Mouse (Mus musculus) heart, postnatal 36 days (tissue): ENCODE measurements around the gene BC067074. TPM values are rescaled to one million over a fixed set of nuclear protein-coding genes. Genes with fewer than 3 reads are reported as not detected.
"Not testable (repeated sequence)": the region's sequence is repeated elsewhere in the genome, so short reads cannot be mapped to it uniquely, and the experiment has no call there.

Experiments used
- DNase-seq, 2 experiments: peaks; one replicate each; pipeline ENCODE4 v3.0.0; 2021 to 2022
- intact Hi-C: fragments of 180-260 bp; cut with DNase I; formaldehyde crosslinking; loops from one replicate; pipeline ENCODE4 v1.15.1; 2025
- total RNA-seq, 2 experiments: library from RNA; stranded (reverse); gene quantifications; 2 replicates each; pipeline ENCODE4 v1.2.3; 2021

Gene BC067074
- total RNA-seq: 1 to 10 TPM; 1.7 to 2.4 TPM

DNA sequence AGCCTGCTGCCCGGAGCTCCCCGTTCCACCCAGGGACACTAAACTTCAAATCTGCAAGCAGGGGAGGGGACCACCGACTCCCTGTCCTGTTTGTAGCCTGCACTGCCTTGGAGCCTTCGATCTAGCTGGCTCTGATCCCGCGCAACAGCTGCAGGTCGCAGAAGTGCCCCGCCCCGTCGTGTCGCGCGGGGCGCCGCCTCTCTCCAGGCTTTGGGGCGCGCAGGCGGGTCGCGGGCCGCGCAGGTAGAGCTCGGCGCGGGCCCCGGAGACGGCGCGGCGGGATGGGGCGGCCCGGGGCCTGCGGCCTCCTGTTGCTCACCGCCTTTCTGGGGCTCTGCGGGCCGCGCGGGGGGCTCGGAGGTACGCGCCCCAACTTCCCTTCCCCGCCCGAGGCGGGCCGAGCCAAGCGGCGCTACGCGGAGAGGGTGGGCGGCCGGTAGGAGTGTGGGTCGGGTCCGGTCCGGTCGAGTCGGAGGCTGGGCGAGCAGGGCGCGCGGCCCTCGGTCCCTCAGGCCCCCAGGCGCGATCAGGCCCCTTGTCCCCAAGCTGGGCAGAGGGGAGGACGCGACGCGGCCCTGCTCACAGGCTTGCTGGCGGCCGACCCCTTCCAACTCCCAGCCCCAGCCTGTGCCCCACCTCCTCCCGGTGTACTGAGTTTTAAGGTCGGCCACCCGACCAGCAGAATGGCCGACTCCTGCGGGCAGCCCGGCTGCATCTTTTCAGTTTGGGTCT is at the start of gene BC067074:
BC067074 (plus strand) TSS at position 185 of the 732 bp plus-strand sequence.
- intact Hi-C loops: no loop called here
- DNase-seq: peak; percentile 8 to 17

DNA sequence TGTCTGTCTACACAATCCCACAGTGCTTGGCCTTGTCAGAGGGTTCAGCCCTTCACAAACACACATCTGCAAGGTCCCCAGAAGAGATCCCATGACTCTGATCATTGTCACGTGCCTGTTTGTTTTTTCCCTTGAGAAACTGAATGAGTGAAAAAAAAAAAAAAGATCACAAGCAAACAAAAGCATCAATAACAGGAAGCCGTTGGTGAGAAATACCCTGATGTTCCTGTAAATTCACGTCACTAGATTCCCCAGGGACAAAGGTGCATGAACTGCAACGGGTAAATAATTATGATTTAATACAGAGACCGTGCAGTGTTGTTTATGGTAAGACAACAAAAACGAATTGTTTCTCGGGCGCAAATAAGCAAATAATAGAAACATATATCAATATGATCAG is 47.9 kb upstream of the BC067074 start:
- no peak for DNase-seq
- intact Hi-C loops: no loop called here

DNA sequence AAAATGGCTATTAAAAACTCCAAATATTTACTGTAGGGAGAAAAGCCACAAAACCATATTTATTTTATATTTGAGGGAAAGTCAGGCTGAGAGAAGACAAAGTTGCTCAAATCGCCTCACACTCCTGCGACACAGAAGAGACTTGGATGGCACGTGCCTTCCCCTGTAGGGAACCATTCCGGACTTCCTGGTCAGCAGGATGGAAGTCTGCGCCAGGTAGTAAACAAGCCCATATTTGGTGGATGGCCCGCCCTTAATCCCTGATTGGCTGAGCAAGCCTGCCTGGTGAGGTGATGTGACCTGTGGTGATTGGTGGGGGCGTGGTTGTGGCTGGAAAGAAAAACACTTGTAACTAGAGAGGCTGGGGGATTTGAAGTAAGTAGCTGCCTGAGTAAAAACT is 40.4 kb upstream of the BC067074 start:
- intact Hi-C loops, DNase-seq: not testable (repeated sequence)

DNA sequence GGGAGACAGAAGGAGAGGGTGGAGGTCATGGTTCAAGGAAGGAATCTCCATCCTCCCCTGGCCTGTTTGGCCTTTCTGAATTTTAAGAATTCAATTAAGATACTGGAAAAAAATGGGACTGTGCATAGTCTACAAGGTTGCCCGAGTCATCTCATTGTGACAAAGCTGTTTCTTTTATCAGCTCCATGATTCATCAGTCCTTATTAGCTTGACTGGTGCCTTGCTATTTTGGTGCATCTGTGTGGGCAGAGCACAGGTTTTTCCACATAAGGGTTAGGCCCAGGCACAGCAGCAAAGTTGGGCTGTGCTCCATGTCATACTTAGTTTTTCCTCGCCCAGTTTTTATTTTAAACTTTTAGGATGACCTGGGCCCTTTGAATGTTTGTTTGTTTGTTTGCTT is 36.2 kb upstream of the BC067074 start:
- DNase-seq: no peak
- intact Hi-C loops: no loop called here

DNA sequence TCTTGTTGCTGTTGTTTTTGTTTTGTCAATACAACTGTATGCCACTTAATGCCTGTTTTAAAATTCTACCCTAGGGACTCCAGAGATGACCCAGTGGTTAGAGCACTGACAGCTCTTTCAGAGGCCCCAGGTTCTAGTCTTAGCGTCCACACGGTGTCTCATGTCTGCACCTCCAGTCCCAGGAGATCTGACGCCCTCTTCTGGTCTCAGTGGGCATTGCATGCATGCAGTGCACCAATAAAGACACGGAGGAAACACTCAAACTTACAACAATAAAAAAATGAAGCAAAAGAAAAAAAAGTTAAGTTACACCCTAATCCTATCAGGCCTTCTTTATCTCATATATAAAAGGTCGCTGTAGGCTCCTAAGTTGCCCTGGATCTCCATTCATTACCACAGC is 35.8 kb upstream of the BC067074 start:
- no peak for DNase-seq
- intact Hi-C loops: no loop called here

DNA sequence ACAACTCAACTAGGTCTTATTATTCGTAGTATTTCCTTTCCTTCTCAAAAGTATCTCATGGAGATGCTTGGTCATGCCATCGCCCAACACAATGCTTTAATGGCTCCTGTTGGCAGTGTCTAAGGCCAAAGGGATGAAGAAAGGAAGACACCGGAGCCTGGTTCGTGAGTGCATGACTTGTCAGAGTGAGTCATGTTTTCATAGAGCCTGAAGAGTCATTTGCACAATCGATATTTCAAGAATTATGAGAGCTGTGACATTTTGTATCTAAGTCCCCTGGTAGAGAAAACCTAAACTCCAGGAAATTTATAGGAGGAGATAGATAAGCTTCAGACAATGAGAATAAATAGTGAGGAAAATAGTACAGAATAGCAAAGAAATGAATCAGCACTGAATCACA is 33.7 kb upstream of the BC067074 start:
- no peak for DNase-seq

DNA sequence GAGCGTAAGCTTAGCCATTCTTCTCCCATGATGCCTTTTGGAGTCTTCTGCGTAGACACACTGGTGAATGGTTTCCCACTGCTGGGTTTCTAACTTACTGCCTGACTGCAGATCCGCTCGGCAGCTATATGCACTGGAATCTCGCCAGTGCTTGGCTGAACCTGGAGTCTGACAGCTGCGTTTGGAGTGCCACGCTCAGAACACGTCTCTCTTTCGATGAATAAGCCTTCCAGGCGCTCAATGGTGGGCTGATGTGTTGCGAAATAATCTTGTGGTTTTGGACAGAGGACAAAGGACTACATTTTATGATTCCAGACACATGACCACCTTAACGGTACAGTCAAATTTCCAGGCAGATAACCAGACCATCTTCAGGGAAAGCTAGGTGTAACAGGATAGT is 30.1 kb upstream of the BC067074 start:
- intact Hi-C loops: no loop called here

More for the DNA sequence above, 33.7 kb upstream of the BC067074 start:
- intact Hi-C loops: no loop called here

DNA sequence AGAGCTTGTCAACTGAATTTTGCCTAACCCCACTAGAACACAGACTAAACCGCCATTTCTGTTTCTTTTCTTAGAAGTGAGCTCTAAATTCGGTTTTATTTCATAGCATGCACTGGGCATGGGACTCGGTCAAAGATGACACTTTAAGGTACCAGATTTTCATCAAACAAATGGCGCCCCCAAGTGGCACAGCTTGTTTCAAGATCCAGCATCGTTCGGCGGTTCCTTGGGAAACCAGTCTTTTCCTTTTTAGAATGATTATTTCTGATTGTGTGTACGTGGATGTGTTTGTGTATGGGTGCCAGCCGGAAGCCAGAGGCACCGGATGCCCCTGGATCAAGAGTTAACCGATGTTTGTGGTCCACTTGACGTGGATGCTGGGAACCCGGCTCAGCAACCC is 27.7 kb upstream of the BC067074 start:
- peak; percentile 36 to 61 for DNase-seq
- intact Hi-C loops: loop anchor here (5.0 kb wide), 3 partner anchors 38 to 602 kb away; partner anchors contain the start of genes Gzmk and Snx18

More for the DNA sequence above, 30.1 kb upstream of the BC067074 start:
- DNase-seq: no peak

DNA sequence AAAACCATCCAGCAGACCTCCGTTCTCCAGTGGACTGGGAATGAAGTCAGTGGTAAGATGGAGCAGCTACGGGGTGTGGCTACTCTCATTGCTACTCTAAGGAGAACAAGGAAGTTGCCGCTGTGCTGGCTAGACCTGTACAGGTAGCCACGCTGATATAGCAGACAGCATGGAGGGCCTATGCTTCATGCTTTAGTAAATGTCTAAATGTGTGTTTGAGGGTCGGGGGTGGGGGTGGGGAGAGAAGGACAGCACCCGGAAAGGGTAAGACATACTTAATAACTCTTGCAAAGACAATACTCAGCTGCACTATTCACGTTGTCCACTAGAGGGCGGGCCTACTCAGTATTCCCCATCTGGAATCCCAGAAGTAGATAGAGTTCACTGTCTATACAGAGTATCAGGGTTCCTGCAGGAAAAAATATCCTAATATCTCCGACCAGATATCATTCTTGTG is 26.4 kb upstream of the BC067074 start:
- DNase-seq: peak; percentile 73 to 81

DNA sequence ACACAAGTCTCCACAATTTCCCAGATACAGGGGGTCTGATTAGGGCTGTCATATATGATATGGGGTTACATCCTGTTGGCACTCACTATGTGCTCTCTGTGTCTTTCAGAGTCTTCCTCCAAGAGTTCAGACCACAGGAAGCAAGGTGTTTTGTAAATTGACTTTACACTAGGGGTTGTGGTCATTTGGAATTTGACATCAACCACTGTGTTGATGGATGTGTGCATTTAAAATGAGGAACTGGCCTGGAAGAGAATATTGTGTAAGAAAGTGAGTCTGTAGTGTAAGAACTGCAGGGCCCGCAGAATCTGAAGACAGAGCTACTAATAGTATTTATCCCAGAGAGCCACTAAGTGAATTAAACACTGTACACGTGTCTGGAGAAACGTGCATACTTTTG is 25.8 kb upstream of the BC067074 start:
- no peak for DNase-seq

More for the DNA sequence above, 26.4 kb upstream of the BC067074 start:
- intact Hi-C loops: loop anchor here (1.0 to 5.0 kb wide), 4 partner anchors 39 to 601 kb away; partner anchors contain the start of genes Gpx8, Gzmk and Snx18

DNA sequence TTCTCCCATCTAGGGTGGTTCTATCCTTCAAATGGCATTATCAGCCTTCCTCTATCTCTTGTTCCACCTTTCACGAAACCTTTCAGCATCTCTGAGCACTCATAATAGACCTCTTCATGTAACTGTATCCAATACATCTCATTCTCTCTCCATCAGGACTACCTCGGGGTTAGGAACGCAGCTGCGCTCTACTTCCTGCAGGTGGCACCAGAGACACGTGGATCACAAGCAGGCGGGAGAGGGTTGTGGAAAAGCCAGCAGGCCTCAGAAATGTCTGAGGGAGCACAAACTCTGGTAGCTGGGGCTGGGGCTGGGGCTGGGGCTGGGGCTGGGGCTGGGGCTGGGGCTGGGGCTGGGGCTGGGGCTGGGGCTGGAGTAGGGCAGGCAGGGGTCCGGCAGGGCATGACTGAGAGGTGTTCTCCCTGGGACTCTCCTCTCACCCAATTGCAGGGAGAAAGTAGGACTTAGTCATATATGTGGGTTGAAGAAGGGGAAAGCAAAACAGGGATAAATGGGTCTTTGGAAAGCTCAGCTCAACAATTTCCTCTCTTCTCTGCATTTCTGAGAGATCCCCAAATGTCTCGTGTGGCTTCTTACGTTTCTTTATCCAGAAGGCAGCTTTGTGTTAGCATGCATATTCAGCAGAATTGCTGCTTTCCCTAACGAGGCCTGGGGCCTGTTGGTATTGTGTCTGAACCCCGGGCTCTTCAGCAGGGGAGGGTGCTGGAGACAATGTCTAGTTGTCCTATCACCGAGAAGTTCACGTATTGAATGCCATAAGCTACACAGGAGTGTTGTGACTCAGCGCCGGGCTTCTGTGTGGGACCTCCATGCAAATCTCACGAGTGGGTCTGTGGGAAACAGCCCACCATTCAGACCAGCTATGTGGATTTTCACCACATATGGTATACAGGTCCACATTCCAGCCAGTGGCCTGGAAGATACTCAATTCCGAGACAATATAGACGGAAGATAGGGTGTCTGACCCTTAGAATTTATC is 22.9 kb upstream of the BC067074 start:
- DNase-seq: peak; percentile 76 to 77
- intact Hi-C loops: loop anchor here (5.0 kb wide), 4 partner anchors 43 to 597 kb away; partner anchors contain the start of genes Gzmk and Snx18

More for the DNA sequence above, 25.8 kb upstream of the BC067074 start:
- intact Hi-C loops: loop anchor here (1.0 to 5.0 kb wide), 4 partner anchors 40 to 600 kb away; partner anchors contain the start of genes Gzmk and Snx18

DNA sequence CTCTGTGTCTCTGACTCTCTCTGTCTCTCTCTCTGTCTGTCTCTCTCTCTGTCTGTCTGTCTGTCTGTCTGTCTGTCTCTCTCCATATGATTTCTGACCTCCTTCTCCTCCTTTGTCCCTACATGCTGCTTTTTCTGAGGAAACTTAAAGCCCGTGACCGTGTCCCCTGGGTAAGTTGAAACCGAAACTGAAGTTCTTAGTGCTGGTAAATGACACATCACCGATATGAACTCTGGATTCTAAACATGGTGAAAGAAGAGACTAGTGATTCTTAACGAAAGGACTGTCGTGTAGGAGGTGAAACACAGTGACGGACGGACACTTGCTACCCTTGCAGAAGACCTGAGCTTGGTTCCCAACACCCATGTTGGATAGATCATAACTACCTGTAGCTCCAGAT is 21.8 kb upstream of the BC067074 start:
- intact Hi-C loops: loop anchor here (5.0 kb wide), 1 partner anchor 371 kb away; no protein-coding TSS in a partner anchor
- DNase-seq: no peak

DNA sequence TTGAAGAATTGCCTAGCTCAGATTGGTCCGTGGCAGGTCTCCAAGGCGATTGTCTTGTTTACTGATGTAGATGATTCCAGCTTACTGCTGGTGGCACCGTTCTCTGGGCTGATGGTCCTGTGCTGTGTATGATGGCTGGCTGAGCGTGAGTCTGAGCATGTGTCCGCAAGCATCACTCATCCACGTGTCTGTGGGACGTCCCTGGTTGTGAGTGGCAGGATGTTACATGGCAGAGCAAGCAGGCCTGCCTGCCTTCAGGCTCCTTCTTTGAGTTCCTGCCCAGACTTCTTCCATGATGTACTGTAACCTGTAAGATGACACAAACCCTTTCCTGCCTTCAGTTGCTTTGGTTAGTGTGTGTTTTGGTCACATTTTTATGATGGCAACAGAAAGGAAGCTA is 5.8 kb upstream of the BC067074 start:
- intact Hi-C loops: no loop called here
- DNase-seq: no peak

DNA sequence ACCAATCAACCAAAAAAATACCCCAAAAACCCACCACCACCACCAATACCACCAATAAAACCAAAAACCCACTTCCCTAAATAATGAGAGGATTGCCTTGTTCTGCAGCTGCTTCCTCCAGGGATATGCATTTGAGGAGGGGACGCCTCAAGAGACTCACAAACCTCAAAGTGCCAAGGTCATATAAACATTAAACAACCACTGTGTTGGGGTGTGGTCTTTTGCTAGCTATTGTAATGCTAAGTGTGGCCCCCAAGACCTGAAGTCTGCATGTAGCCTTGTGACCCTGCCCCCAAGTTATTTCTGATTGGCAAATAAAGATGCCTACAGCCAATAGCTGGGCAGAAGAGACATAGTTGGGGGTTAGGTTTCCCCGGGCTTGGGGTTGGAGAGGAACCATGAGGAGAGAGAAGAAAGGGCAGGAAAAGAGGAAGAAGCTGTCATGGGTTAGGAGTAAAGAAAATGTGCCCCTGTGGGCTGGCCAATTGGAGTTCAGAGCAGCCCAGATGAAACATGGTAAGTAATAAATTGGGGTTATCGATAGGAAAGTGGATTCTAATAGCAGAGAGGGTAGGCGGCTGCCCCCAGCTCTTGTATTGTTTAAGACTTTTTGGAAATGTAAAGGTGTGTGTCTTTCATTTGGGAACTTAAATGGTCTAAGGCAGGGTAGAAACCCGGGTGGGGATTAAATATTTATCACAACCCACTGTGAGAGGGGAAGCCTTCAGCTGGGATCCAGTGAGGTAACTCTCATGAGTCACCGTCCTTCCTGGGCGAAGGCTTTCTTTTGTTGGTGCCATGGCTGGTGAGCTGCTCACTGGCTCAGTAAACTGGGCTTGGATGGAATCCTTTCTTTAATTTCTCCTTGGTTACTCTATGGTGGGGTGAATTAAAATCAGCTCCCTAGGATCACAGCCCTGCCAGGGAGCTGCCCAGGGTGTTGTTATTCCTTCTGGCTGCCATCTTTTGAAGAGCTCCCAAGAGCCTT is 4.5 kb upstream of the BC067074 start:
- DNase-seq: no peak
- intact Hi-C loops: no loop called here

DNA sequence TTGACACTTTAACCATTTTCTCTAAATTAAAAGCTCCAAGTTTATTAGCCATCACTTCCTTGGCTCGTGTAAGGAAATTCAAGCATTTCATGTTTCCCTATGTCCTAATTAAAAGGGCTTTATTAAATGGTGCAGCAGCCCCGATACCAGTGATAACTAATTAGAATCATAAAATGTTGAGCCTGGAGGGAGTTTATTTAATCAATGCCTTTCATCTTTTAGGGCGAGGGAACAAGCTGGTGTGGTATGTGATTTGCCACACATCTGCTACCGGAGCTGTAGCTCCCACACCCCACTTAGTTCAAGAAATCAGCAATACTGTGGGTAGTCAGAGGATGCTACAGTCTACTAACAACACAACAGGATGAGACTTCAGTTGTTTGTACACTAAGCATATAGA is 3.2 kb upstream of the BC067074 start:
- intact Hi-C loops: no loop called here
- DNase-seq: no peak

DNA sequence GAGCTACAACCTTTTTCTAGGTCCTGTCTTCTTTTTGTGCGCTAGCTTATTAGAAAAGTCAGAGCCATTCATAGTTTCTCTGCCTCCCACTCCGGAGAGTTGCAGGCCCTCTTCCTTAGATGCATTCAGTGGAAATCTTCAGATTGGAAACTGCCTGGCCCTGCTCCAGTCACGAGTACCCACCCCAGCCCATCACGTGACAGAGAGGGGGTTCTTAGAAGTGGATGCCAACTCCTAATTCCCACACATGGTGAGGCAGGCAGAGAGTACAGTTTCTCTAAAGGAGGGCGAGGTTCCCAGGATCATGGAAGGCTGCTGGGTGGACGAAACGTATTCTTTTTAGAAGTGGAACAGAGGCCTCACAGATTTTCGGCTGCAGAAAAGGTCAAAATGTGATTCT is 958 bp upstream of the BC067074 start:
- DNase-seq: no peak
- intact Hi-C loops: no loop called here

DNA sequence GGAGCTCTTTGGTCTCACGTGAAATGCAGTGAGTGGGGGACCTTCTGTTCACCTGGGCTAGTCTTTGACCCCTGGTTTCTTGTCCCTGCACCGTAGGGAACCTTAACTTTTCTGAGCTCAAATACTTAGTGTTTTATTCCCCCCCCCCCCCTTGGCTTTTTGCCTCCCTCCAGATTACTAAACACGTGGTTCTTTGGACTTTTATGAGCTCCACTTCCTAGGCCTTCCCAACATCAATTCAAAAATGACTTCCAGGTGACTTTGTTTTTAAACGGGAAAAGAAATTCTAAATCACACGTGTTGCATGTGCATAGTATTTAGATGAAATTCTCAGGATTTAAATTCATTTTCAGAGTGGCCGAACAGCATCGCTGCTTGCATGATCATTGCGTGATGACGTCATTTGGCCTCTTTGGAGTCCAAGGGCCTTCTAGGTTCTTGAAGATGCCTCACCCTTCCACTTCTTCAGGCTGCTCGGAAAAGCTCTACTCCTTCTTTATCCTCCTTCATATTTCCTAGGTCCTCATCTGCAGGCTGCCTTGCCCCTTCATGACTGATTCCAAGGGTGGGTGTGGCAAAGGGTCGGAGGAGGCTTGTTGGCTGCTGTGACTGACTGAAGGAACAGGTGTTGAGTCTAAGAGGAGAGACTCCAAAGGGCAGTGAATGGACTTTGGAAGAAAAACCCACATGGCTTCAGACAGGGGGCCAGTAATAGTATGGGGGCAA is 911 bp downstream of the BC067074 start:
- DNase-seq: no peak
- intact Hi-C loops: no loop called here

DNA sequence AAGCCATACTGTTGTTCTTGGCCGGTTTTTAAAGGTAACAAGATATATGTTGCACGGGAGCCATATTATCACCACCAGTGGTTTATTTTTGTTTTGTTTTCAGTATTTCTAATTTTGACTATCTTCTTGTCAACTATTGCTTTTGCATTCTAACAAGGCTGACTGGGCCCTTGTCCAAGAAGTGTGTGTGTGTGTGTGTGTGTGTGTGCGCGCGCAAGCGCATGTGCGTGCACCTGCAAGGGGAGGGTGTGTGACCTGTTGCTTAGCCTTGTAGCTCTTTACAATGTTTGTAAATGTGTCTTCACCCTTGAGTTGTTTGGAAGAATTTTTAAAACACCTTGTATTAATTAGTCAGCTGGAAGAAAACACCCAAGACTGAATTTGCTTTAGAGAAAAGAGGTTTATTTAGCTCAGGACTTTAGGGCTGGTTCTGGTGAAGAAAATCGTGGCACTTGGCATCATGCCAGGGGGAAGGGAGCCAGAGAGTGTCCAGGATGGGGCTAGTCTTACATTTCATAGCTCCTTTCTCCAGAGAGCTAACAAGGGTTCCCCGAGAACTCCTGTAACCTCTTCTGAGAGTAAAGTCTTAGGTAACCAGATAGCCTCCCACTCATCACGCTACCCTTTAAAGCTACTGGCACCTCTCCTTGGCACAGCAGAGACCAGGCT is 3.0 kb downstream of the BC067074 start:
- no peak for DNase-seq
- intact Hi-C loops: no loop called here
